Mouse (Mus musculus) spleen, postnatal 10 days (tissue): Measurements from ENCODE around the gene Dnajb1.
A peak's percentile ranks its signal among the peaks of the same experiment; 100 is the strongest.
"Not testable (repeated sequence)": the region's sequence is repeated elsewhere in the genome, so short reads cannot be mapped to it uniquely, and the experiment has no call there.

Source experiments
- DNase-seq, 2 experiments: peaks; one replicate each; pipeline ENCODE4 v3.0.0; 2021 to 2022; ENCODE audit warnings: low spot score in 2 of 2

Gene Dnajb1

GRCm38 (mm10) chr8:83577384-83577791 lies 30.6 kb upstream of the Dnajb1 start:
- DNase-seq, result peak; percentile 5 to 35

- DNase-seq, result peak in 1 of 2 experiments; percentile 11
Measured at GRCm38 (mm10) chr8:83578131-83579055, 29.6 kb upstream of the Dnajb1 start.

GRCm38 (mm10) chr8:83579676-83580075 lies 28.3 kb upstream of the Dnajb1 start:
- peak in 1 of 2 experiments; percentile 7 for DNase-seq

DNA sequence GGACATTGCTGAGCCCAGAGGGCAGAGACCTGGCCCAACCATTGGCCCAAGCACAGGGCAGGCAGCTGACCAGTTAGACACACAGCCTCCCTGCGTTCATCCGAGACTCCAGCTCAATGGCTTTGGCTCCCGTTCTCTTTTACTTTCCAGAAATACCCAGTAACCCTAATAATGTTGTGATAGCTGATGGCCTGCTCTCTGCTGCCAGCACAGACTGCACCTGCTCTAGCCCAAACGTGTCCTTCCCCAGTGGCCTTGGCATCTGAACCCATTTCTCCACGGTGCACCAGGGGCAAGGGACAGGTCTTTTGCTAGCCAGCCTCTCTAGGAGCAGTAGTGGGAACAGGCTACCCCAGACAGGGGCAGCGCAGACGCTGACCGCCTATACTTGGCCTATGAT lies 27.2 kb upstream of the Dnajb1 start:
- DNase-seq, result peak in 1 of 2 experiments; percentile 8

GRCm38 (mm10) chr8:83582226-83582625 lies 25.8 kb upstream of the Dnajb1 start:
- DNase-seq, result no peak

GRCm38 (mm10) chr8:83583236-83583635 lies 24.8 kb upstream of the Dnajb1 start:
- DNase-seq, result no peak

GRCm38 (mm10) chr8:83584771-83585170 lies 23.2 kb upstream of the Dnajb1 start:
- no peak for DNase-seq

DNA sequence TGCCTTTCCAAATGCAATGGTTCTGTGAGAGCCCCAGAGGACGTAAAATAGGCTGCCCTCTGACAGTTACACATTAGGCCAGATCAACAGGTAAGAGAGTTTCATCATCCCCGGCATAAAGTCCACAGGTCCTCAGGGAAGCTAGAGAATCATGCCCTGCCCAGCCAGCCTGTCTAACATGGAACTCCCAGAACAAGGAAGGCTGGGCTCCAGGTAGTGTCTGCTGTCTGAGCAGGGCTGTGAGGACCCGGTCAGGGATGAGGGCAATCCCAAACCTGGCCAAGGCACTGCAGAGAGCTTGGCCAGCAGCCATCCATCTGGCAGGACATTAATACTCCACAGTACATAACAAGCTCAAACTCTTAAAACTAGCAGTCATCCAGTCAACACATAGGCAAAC lies 22.7 kb upstream of the Dnajb1 start:
- no peak for DNase-seq

- no peak for DNase-seq
Measured at GRCm38 (mm10) chr8:83587644-83588043, 20.3 kb upstream of the Dnajb1 start.

DNA sequence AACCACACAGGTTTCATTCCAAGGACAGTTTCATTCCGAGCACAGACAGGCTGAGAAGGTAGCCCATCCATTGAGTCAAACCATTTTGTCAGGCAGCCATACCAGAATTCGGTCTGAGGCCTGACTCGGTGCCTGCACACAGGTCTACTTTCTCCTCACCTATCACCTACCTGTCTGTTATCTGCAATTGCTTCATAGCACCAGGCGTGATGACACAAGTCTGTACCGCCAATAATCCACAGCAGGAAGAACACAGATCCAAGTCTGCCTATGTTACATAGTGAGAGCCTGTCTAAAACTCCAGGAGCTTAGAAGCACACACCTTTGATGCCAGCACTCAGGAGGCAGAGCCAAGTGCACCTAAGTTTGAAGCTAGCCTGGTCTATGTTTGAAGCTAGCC lies 19.1 kb upstream of the Dnajb1 start:
- no peak for DNase-seq

DNA sequence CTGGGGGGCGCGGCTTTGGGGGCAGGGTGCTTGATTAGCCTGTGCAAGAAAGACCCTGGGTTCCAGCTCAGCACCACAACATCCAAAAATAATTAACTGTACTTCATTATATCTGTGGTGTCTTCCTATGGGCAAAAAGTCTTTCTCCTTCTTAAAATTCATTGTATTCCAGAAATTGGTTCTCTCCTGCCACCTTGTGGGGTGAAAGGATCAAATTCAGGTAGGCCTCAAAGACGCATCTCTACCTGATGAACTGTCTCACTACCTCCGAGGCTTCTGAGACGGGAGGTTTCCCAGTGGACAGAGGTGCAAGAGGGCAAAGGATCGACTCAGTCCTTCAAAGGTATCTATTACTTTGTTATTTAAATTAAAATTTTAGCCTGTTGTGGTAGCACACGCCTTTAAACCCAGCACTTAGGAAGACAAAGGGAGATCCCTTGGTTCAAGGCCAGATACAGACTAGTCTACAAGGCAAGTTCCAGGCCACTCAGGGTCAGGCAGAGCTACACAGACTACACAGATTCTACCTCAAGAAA lies 17.4 kb upstream of the Dnajb1 start:
- DNase-seq, result no peak

GRCm38 (mm10) chr8:83592682-83593081 lies 15.3 kb upstream of the Dnajb1 start:
- DNase-seq, result no peak

DNA sequence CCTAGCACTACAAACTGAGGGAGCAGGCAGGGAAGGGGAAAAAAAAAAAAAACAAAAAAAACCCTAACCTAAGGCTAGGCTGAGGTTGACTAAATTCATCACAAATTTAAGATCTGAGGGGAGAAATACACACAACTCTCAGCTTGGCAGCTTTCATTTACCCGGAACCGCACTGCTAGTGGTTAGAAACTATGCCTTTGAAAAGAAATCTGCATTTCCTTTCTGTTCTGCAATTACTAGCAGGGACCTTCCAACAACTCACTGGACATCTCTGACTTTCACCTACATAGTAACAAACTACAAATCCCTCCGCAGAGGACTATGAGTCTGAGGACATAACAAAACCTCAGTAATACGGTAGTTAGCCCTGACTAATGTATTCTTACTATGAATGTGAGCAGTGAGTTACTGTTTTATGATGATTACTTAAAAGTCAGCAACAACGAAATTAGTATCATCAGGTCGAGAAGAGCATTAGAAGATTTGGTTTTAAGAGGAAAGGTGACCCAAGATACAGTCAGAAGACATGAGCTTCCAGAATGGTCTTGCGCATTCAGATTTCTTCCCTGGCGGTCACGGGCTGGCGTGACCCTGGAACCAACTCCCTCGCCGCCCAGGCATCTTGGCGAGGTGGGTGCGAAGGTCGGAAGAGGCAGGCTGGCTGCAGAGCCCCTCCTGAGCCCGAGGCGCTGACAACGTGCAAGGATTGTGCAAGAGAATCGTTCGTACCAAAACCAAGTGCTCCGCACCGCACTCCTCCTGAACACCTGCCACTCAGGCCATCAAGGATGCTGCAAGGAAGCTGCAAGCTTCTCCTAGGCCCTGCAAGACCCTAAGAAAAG lies 14.4 kb upstream of the Dnajb1 start:
- no peak for DNase-seq

GRCm38 (mm10) chr8:83594167-83595049 lies 13.6 kb upstream of the Dnajb1 start:
- DNase-seq, result peak; percentile 91 to 96

DNA sequence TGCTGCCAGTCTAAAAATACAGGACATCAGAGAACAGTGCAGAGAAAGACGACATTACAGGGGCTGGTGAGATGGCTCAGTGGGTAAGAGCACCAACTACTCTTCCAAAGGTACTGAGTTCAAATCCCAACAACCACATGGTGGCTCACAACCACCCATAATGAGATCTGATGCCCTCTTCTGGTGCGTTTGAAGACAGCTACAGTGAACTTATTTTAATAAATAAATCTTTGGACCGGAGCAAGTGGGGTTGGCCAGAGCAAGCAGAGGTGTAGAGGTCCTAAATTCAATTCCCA lies 13.0 kb upstream of the Dnajb1 start:
- not testable (repeated sequence) for DNase-seq

DNA sequence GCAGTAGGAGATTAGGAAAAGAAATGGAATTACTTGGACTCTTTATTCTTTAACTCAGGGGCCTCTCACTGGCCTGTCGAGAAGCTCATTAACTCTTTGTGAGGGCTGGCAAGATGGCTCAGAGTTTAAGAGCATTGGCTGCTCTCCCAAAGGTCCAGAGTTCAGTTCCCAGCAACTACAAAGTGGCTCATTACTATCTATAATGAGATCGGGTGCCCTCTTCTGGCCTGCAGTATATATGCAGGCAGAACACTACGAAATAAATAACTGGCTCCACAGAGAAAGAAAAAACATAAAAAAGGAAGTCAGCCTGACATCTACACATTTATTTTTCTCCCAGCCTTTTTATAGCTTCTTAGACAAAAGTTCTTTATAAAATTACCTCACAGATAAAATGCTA lies 11.6 kb upstream of the Dnajb1 start:
- peak in 1 of 2 experiments; percentile 64 for DNase-seq

DNA sequence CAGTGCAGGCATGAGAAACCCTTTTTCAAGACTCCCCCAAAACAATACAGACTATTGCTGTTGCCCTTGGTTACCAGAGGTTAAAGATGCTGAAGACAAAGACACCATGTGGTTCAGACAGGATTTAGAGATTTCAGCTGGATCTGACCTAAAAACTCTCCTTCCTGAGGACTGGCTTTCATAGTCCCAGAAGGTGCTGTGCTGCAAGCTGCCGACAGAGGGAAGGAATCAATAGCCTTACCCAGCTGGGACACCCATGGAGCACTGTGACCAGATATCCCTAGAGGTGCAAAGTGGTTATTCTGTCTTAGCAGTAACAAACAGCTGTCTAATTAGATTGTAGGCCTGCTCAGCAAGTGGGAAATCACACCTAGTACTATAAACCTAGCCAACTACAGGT lies 9.8 kb upstream of the Dnajb1 start:
- no peak for DNase-seq

- no peak for DNase-seq
Measured at GRCm38 (mm10) chr8:83599814-83600213, 8.2 kb upstream of the Dnajb1 start.

- DNase-seq, result no peak
Measured at GRCm38 (mm10) chr8:83602650-83603029, 5.4 kb upstream of the Dnajb1 start.

DNA sequence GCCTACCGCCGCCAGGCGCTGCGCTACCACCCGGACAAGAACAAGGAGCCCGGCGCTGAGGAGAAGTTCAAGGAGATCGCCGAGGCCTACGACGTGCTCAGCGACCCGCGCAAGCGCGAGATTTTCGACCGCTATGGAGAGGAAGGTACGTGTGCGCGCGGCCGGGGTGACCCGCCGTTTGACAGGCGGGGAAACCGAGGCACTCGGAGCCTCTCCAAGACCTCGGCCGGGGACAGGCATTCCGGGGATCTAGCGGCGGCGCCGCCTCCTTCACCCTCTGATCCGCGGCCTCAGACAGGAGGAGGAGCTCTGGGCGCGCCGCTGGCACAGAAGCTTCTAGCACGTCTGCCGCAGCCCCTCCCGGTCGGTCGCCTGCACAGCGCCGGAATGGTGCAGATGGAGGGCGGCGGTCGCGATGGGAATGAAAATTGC lies 421 bp downstream of the Dnajb1 start:
- DNase-seq, result peak in 1 of 2 experiments; percentile 89

GRCm38 (mm10) chr8:83609086-83609485 lies 1.1 kb downstream of the Dnajb1 start:
- DNase-seq, result no peak
